Mouse (Mus musculus) embryonic facial prominence, embryonic 12.5 days (tissue): ENCODE results near the gene U2af2. TPM values are rescaled to one million over a fixed set of nuclear protein-coding genes. Genes with fewer than 3 reads are reported as not detected.

Source experiments
- ATAC-seq: fragments of 200-750 bp; cut with Nextera tagmentation; 2 replicates; pipeline ENCODE4 v1.8.0; 2017; ENCODE audit not compliant: insufficient number of reproducible peaks, insufficient read depth, low FRiP score, low TSS enrichment
- H3K27ac ChIP-seq: fragments of 300-500 bp; sonication (generic); 2 replicates; pipeline ENCODE4 v1.5.1; 2016; ENCODE audit warnings: mild to moderate bottlenecking
- H3K27me3 ChIP-seq: fragments of 300-500 bp; sonication (generic); 2 replicates; pipeline ENCODE4 v1.6.1; 2016; ENCODE audit warnings: mild to moderate bottlenecking, moderate library complexity
- H3K36me3 ChIP-seq: fragments of 300-500 bp; sonication (generic); 2 replicates; pipeline ENCODE4 v1.6.1; 2016; ENCODE audit warnings: mild to moderate bottlenecking
- H3K4me1 ChIP-seq: fragments of 300-500 bp; sonication (generic); 2 replicates; pipeline ENCODE4 v1.6.1; 2016
- H3K4me2 ChIP-seq: fragments of 300-500 bp; sonication (generic); replicated peaks from 2 replicates; pipeline ENCODE4 v1.6.1; 2016; ENCODE audit warnings: mild to moderate bottlenecking, moderate library complexity
- H3K4me3 ChIP-seq: fragments of 300-500 bp; sonication (generic); 2 replicates; pipeline ENCODE4 v1.5.1; 2016; ENCODE audit warnings: mild to moderate bottlenecking
- H3K9ac ChIP-seq: fragments of 300-500 bp; sonication (generic); 2 replicates; pipeline ENCODE4 v1.6.1; 2016; ENCODE audit warnings: mild to moderate bottlenecking, moderate library complexity
- H3K9me3 ChIP-seq: fragments of 300-500 bp; sonication (generic); 2 replicates; pipeline ENCODE4 v1.6.1; 2016; ENCODE audit warnings: mild to moderate bottlenecking, moderate library complexity
- WGBS: fragments of 180-500 bp; shearing (Covaris S2); methylation state at CpG from one replicate; pipeline ENCODE4 v1.1.7; 2016; 5-methylcytosine and 5-hydroxymethylcytosine counted together
- polyA plus RNA-seq: library from polyadenylated mRNA; unstranded; fragments of >200 nt; fragmentation: Nextera tagmentation; extraction: Ambion mirVana; gene quantifications from 2 replicates; pipeline ENCODE4 v1.2.1, GENCODE M21; 2016

Gene U2af2
- polyA plus RNA-seq, 1 experiment from 2014 or later, result 159 TPM

- H3K36me3 ChIP-seq, result peaks cover 28% of the 10 kb centered on the region
- H3K9me3 ChIP-seq, result peaks cover 12% of the 10 kb centered on the region; the same call in 1 of the 2 replicates
- peaks cover 6% of the 10 kb centered on the region; the same call in 1 of the 2 replicates for H3K4me1 ChIP-seq
- H3K27ac ChIP-seq, result peak overlapping the region; percentile 95
- whole genome bisulfite sequencing, result 43% methylated on average over 5 of the region's 5 CpGs
- peak overlapping the region; percentile 51 for H3K4me2 ChIP-seq
- peak overlapping the region; percentile 61 for H3K4me3 ChIP-seq
- no peak for ATAC-seq
- H3K9ac ChIP-seq, result peak overlapping the region; percentile 52; the same call in 1 of the 2 replicates
- H3K27me3 ChIP-seq, result no peaks in the 10 kb centered on the region
Measured at GRCm38 (mm10) chr7:5038940-5039339, 23.0 kb upstream of the U2af2 start.

GRCm38 (mm10) chr7:5044981-5045380 is 17.0 kb upstream of the U2af2 start:
- Histone ChIP-seq H3K9ac (no peak overlapping the region), H3K27me3 (no peaks in the 10 kb centered on the region), H3K9me3 (no peaks in the 10 kb centered on the region), H3K4me2 (no peak overlapping the region), H3K4me1 (no peaks in the 10 kb centered on the region), H3K4me3 (no peak overlapping the region), H3K27ac (no peak overlapping the region), H3K36me3 (no peaks in the 10 kb centered on the region)
- ATAC-seq, result no peak
- WGBS, result 77% methylated on average over 2 of the region's 2 CpGs

GRCm38 (mm10) chr7:5046112-5046511 is 15.8 kb upstream of the U2af2 start:
- no peak for ATAC-seq
- Histone ChIP-seq H3K27me3 (no peaks in the 10 kb centered on the region), H3K9me3 (no peaks in the 10 kb centered on the region), H3K9ac (no peak overlapping the region), H3K4me3 (no peak overlapping the region), H3K36me3 (no peaks in the 10 kb centered on the region), H3K4me2 (no peak overlapping the region), H3K4me1 (no peaks in the 10 kb centered on the region), H3K27ac (no peak overlapping the region)
- WGBS, result 73% methylated on average over 2 of the region's 2 CpGs

DNA sequence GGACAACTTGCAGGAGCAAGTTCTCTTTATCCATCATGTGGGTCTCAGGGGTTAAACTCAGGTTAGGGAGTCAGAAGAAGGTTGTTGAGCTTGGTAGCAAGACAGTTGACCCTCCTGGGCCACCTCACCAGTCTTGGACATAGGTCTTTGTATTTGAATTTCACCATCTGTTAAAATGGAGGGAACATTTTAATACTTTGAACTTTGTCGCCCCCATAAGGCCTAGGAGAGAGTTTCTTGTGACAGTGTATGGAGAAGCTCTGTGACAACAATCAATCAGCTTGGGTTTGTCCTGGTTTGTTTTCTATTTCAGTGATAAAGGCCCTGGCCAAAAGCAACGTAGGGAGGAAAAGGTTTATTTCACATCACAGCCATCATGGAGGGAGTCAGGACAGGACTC is 14.6 kb upstream of the U2af2 start:
- WGBS, result 30% methylated on average over 2 of the region's 2 CpGs
- Histone ChIP-seq H3K27ac (no peak overlapping the region), H3K9me3 (no peaks in the 10 kb centered on the region), H3K36me3 (no peaks in the 10 kb centered on the region), H3K4me3 (no peak overlapping the region), H3K9ac (no peak overlapping the region), H3K4me2 (no peak overlapping the region), H3K27me3 (peaks cover 5% of the 10 kb centered on the region; the same call in 1 of the 2 replicates), H3K4me1 (peaks cover 3% of the 10 kb centered on the region; the same call in 1 of the 2 replicates)
- ATAC-seq, result no peak

DNA sequence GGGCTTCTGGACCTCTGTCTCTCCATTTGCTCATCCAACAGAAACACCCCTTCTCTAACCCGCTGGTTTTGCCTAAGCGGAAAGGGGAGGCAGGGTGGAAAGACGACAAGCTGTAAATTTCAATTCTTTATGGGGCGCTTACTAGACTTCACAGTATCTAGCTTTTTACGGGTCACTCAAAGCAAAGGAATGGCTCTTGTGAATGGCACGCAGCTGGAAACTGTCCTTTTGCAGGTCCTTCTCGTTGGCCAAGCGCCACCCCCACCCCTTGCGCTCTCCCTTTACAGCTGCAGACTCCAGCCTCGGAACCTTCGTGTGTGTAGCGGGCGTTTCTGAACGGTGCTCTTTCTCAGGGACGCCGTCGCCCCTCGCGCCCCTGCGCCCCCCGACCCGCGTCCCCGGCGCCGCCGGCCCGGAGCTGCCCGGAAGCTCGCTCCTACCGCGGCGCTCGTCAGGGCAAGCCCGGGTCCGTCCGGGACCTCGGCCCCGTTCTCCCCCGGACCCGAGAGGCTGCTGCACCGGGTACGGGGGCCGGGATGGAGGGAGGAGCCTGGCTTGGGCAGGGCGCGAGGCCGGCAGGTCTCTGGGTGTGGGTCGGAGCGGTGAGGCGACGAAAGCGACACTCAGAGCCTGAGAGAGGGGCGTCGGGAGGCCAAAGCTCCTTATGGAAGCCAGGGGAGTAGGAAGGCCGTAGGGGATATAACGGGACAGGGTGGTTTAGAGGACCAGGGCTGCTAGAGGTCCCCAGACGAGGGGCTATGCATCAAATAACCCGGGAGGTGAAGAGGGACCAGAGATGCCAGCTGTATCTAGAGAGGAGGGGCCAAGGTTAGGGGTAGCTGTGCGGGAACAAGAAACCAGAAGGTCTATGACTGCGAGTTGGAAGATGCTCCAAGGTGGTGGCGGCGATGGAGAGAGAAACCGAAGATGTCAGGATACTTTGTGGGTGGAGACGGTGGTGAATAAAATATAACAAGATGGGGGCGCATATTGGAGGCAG is 10.4 kb upstream of the U2af2 start, which contains the start of gene Zfp580:
Gene Zfp580, plus strand, starts transcription at position 346 of the 1,000 bp plus-strand sequence.
- H3K4me2 ChIP-seq, result peak within 1 kb of the TSS; percentile 86

GRCm38 (mm10) chr7:5052438-5052837 is 9.5 kb upstream of the U2af2 start:
- H3K4me2 ChIP-seq, result peak overlapping the region; percentile 86
- WGBS, result 3% methylated on average over 12 of the region's 12 CpGs
- ATAC-seq, result no peak
- peak overlapping the region; percentile 36; the same call in 1 of the 2 replicates for H3K9ac ChIP-seq
- H3K27ac ChIP-seq, result no peak overlapping the region
- H3K36me3 ChIP-seq, result no peaks in the 10 kb centered on the region
- H3K9me3 ChIP-seq, result no peaks in the 10 kb centered on the region
- peaks cover 22% of the 10 kb centered on the region for H3K4me1 ChIP-seq
- peaks cover 56% of the 10 kb centered on the region for H3K27me3 ChIP-seq
- peak overlapping the region; percentile 84 for H3K4me3 ChIP-seq

More for the DNA sequence above, 10.4 kb upstream of the U2af2 start, which contains the start of gene Zfp580:
- 1% methylated on average over 65 of the region's 65 CpGs for WGBS
- peak within 1 kb of the TSS; percentile 84 for H3K4me3 ChIP-seq
- no peaks in the 10 kb centered on the region for H3K36me3 ChIP-seq
- peak; percentile 71 for ATAC-seq
- H3K27me3 ChIP-seq, result peaks cover 47% of the 10 kb centered on the region
- H3K9me3 ChIP-seq, result no peaks in the 10 kb centered on the region
- H3K9ac ChIP-seq, result peak within 1 kb of the TSS; percentile 87
- peaks cover 22% of the 10 kb centered on the region for H3K4me1 ChIP-seq
- H3K27ac ChIP-seq, result peak within 1 kb of the TSS; percentile 74

DNA sequence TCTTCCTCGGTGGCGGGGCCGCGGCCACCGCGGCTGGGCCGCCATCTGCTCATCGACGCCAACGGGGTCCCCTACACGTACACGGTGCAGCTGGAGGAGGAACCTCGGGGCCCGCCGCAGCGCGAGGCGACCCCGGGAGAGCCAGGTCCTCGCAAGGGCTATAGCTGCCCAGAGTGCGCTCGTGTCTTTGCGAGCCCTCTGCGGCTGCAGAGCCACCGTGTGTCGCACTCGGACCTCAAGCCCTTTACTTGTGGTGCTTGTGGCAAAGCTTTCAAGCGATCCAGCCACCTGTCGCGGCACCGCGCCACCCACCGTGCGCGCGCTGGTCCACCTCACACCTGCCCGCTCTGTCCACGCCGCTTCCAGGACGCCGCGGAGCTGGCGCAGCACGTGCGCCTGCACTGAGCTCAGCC is 9.0 kb upstream of the U2af2 start:
- Histone ChIP-seq H3K27ac (no peak overlapping the region), H3K4me3 (peak overlapping the region; percentile 84), H3K27me3 (peaks cover 61% of the 10 kb centered on the region), H3K9me3 (no peaks in the 10 kb centered on the region), H3K4me1 (peaks cover 22% of the 10 kb centered on the region), H3K9ac (peak overlapping the region; percentile 36; the same call in 1 of the 2 replicates), H3K36me3 (no peaks in the 10 kb centered on the region), H3K4me2 (peak overlapping the region; percentile 86)
- ATAC-seq, result no peak
- 1% methylated on average over 45 of the region's 45 CpGs for WGBS

- no peak overlapping the region for H3K27ac ChIP-seq
- H3K36me3 ChIP-seq, result no peaks in the 10 kb centered on the region
- peak overlapping the region; percentile 84 for H3K4me3 ChIP-seq
- H3K9me3 ChIP-seq, result no peaks in the 10 kb centered on the region
- no peak for ATAC-seq
- H3K9ac ChIP-seq, result peak overlapping the region; percentile 54
- WGBS, result 7% methylated on average over 32 of the region's 32 CpGs
- H3K27me3 ChIP-seq, result peaks cover 62% of the 10 kb centered on the region
- H3K4me2 ChIP-seq, result peak overlapping the region; percentile 86
- H3K4me1 ChIP-seq, result peaks cover 22% of the 10 kb centered on the region
Measured at GRCm38 (mm10) chr7:5053456-5054179, 8.3 kb upstream of the U2af2 start.

DNA sequence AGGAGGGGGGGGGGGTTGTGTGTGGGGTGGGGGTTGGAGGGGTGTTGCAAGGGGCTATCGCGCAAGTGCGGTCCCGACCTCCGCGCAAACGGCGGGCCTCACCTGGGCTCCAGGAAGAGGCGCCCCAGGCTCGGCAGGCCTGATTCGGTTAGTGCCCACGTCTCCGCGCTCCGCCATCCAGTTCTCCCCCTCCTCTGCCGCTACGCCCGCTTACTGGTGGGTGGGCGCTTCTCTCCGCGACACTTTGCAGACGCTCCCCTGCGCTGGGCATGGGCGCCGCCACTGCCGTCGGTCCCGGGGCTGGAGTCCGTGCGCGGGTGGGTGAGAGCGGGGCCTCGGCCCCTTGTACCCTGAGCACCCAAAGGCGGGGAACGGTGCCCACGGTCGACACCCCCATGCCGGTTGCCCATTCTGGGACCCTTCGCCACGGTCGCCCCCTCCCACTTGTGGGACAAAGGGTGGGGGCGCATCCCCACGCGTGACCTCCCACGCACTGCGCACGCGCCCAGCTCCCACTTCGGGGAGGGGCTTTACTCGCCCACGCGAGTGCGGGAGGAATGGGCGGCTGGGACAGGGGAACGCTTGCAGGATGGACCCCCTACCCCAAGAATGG is 5.2 kb upstream of the U2af2 start:
- peaks cover 36% of the 10 kb centered on the region for H3K4me1 ChIP-seq
- peak overlapping the region; percentile 61 for H3K4me3 ChIP-seq
- no peaks in the 10 kb centered on the region for H3K9me3 ChIP-seq
- H3K4me2 ChIP-seq, result peak overlapping the region; percentile 89
- no peaks in the 10 kb centered on the region for H3K36me3 ChIP-seq
- ATAC-seq, result no peak
- H3K9ac ChIP-seq, result peak overlapping the region; percentile 77
- H3K27ac ChIP-seq, result 0 out of 2 replicates have a peak overlapping the region, but pooled peaks have one; percentile 30
- WGBS, result 3% methylated on average over 55 of the region's 55 CpGs
- H3K27me3 ChIP-seq, result peaks cover 62% of the 10 kb centered on the region

- Histone ChIP-seq H3K36me3 (no peaks in the 10 kb centered on the region), H3K9ac (peak overlapping the region; percentile 77), H3K27ac (0 out of 2 replicates have a peak overlapping the region, but pooled peaks have one; percentile 30), H3K4me2 (peak overlapping the region; percentile 89), H3K9me3 (no peaks in the 10 kb centered on the region), H3K27me3 (peaks cover 56% of the 10 kb centered on the region), H3K4me1 (peaks cover 33% of the 10 kb centered on the region), H3K4me3 (peak overlapping the region; percentile 61)
- ATAC-seq, result no peak
- 29% methylated on average over 8 of the region's 8 CpGs for WGBS
Measured at GRCm38 (mm10) chr7:5057381-5057780, 4.6 kb upstream of the U2af2 start.

- H3K27ac ChIP-seq, result no peak overlapping the region
- peak overlapping the region; percentile 61 for H3K4me3 ChIP-seq
Measured at GRCm38 (mm10) chr7:5057804-5058203, 4.1 kb upstream of the U2af2 start.

More at GRCm38 (mm10) chr7:5057804-5058203, 4.1 kb upstream of the U2af2 start:
- Histone ChIP-seq H3K4me2 (peak overlapping the region; percentile 89), H3K9me3 (no peaks in the 10 kb centered on the region), H3K9ac (0 out of 2 replicates have a peak overlapping the region, but pooled peaks have one; percentile 77), H3K4me1 (peaks cover 28% of the 10 kb centered on the region), H3K36me3 (no peaks in the 10 kb centered on the region), H3K27me3 (peaks cover 52% of the 10 kb centered on the region)
- 36% methylated on average over 11 of the region's 11 CpGs for WGBS
- no peak for ATAC-seq
